Mouse (Mus musculus) lung, adult 2 months (tissue): ENCODE measurements around the gene Rabggta.

Experiments
- CTCF ChIP-seq: fragments of 200-500 bp; IDR thresholded peaks from 2 replicates; pipeline ENCODE4 v1.5.1; 2011; ENCODE audit warnings: mild to moderate bottlenecking, low read length, control low read depth; ENCODE audit not compliant: insufficient read depth
- POLR2A ChIP-seq: fragments of 200-500 bp; IDR thresholded peaks from 2 replicates; pipeline ENCODE4 v1.6.1; 2011; ENCODE audit warnings: low read depth, mild to moderate bottlenecking, control low read depth, low read length, borderline replicate concordance; ENCODE audit errors: extremely low read depth

DNA sequence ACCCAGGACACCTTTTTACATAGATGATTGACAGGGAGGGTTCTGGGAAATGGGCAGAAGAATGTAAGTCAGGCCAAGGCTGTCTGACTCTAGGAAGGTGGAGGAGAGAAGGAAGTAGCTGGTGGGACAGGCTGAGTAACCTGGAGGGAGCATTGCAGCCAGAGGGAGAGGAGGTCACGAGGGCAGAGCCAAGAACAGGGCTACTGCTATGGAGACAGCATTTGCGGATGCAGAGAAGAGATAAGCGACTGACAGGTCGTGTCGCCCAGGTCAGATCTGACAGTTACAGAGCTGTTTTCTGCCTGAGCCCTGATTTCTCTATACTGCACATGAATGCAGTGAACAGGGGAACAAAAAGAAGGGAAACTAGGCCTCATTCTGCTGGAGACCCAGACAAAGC, 14.7 kb downstream of the Rabggta start:
- TF ChIP-seq CTCF (no peak), POLR2A (no peak)
